Mouse (Mus musculus): Measurements from ENCODE around the gene Chchd3. TPM values are rescaled to one million over a fixed set of nuclear protein-coding genes. Genes with fewer than 3 reads are reported as not detected.

Gene Chchd3
- polyA plus RNA-seq, 1 experiment from 2014 or later, result 135 TPM

GRCm38 (mm10) chr6:32937643-32938042 lies 122.4 kb downstream of the Chchd3 start:
- no peak for ATAC-seq (replicated peaks; ENCODE audit: low FRiP score)
- H3K9me3 ChIP-seq (ENCODE audit: control insufficient read depth, low read length), result no peaks in the 10 kb centered on the region
- H3K27ac ChIP-seq (ENCODE audit: low read depth, low read length), result no peak overlapping the region
- no peak overlapping the region for H3K9ac ChIP-seq (ENCODE audit: low read length)
- DNase-seq (ENCODE audit: low spot score), result no peak
- no peaks in the 10 kb centered on the region for H3K27me3 ChIP-seq (ENCODE audit: control insufficient read depth, insufficient read depth, low read length)
- peaks cover 6% of the 10 kb centered on the region; the same call in 1 of the 2 replicates for H3K4me1 ChIP-seq (replicated peaks; ENCODE audit: control insufficient read depth, insufficient read depth, low read length)
- H3K4me2 ChIP-seq (ENCODE audit: low read depth, low read length, severe bottlenecking), result no peak overlapping the region
- H3K36me3 ChIP-seq (ENCODE audit: control insufficient read depth, insufficient read depth, low read length), result no peaks in the 10 kb centered on the region
- H3K4me3 ChIP-seq (ENCODE audit: low read depth, low read length), result no peak overlapping the region
- 91% methylated on average over 1 of the region's 1 CpGs for WGBS

GRCm38 (mm10) chr6:32936794-32937193 lies 123.3 kb downstream of the Chchd3 start:
- 20% methylated on average over 3 of the region's 3 CpGs for WGBS
- Histone ChIP-seq H3K4me1 (replicated peaks; ENCODE audit: control insufficient read depth, insufficient read depth, low read length) (peaks cover 8% of the 10 kb centered on the region; the same call in 1 of the 2 replicates), H3K4me2 (ENCODE audit: low read depth, low read length, severe bottlenecking) (no peak overlapping the region), H3K36me3 (ENCODE audit: control insufficient read depth, insufficient read depth, low read length) (no peaks in the 10 kb centered on the region), H3K27me3 (ENCODE audit: control insufficient read depth, insufficient read depth, low read length) (no peaks in the 10 kb centered on the region), H3K9ac (ENCODE audit: low read length) (no peak overlapping the region), H3K4me3 (ENCODE audit: low read depth, low read length) (no peak overlapping the region), H3K9me3 (ENCODE audit: control insufficient read depth, low read length) (no peaks in the 10 kb centered on the region), H3K27ac (ENCODE audit: low read depth, low read length) (no peak overlapping the region)
- DNase-seq (ENCODE audit: low spot score) (no peak), ATAC-seq (replicated peaks; ENCODE audit: low FRiP score) (no peak)

- H3K36me3 ChIP-seq (ENCODE audit: control insufficient read depth, insufficient read depth, low read length), result no peaks in the 10 kb centered on the region
- no peaks in the 10 kb centered on the region for H3K9me3 ChIP-seq (ENCODE audit: control insufficient read depth, low read length)
- H3K27ac ChIP-seq (ENCODE audit: low read depth, low read length), result no peak overlapping the region
- peaks cover 10% of the 10 kb centered on the region; the same call in 1 of the 2 replicates for H3K4me1 ChIP-seq (replicated peaks; ENCODE audit: control insufficient read depth, insufficient read depth, low read length)
- 20% methylated on average over 2 of the region's 2 CpGs for WGBS
- no peak for DNase-seq (ENCODE audit: low spot score)
- ATAC-seq (replicated peaks; ENCODE audit: low FRiP score), result no peak
- no peak overlapping the region for H3K4me3 ChIP-seq (ENCODE audit: low read depth, low read length)
- H3K4me2 ChIP-seq (ENCODE audit: low read depth, low read length, severe bottlenecking), result no peak overlapping the region
- H3K27me3 ChIP-seq (ENCODE audit: control insufficient read depth, insufficient read depth, low read length), result no peaks in the 10 kb centered on the region
- no peak overlapping the region for H3K9ac ChIP-seq (ENCODE audit: low read length)
Measured at GRCm38 (mm10) chr6:32936365-32936764, 123.7 kb downstream of the Chchd3 start.

- Histone ChIP-seq H3K4me3 (ENCODE audit: low read depth, low read length) (no peak overlapping the region), H3K4me1 (replicated peaks; ENCODE audit: control insufficient read depth, insufficient read depth, low read length) (peaks cover 11% of the 10 kb centered on the region; the same call in 1 of the 2 replicates), H3K27ac (ENCODE audit: low read depth, low read length) (no peak overlapping the region), H3K4me2 (ENCODE audit: low read depth, low read length, severe bottlenecking) (no peak overlapping the region), H3K9ac (ENCODE audit: low read length) (no peak overlapping the region), H3K9me3 (ENCODE audit: control insufficient read depth, low read length) (no peaks in the 10 kb centered on the region), H3K27me3 (ENCODE audit: control insufficient read depth, insufficient read depth, low read length) (no peaks in the 10 kb centered on the region), H3K36me3 (ENCODE audit: control insufficient read depth, insufficient read depth, low read length) (no peaks in the 10 kb centered on the region)
- 81% methylated on average over 5 of the region's 5 CpGs for WGBS
- ATAC-seq (replicated peaks; ENCODE audit: low FRiP score) (no peak), DNase-seq (ENCODE audit: low spot score) (no peak)
Measured at GRCm38 (mm10) chr6:32935576-32935975, 124.5 kb downstream of the Chchd3 start.

GRCm38 (mm10) chr6:32931106-32931770 lies 128.8 kb downstream of the Chchd3 start:
- Histone ChIP-seq H3K27me3 (ENCODE audit: control insufficient read depth, insufficient read depth, low read length) (no peaks in the 10 kb centered on the region), H3K4me1 (replicated peaks; ENCODE audit: control insufficient read depth, insufficient read depth, low read length) (peaks cover 6% of the 10 kb centered on the region; the same call in 1 of the 2 replicates), H3K36me3 (ENCODE audit: control insufficient read depth, insufficient read depth, low read length) (no peaks in the 10 kb centered on the region), H3K9me3 (ENCODE audit: control insufficient read depth, low read length) (no peaks in the 10 kb centered on the region), H3K4me3 (ENCODE audit: low read depth, low read length) (no peak overlapping the region), H3K4me2 (ENCODE audit: low read depth, low read length, severe bottlenecking) (no peak overlapping the region), H3K27ac (ENCODE audit: low read depth, low read length) (no peak overlapping the region), H3K9ac (ENCODE audit: low read length) (no peak overlapping the region)
- 15% methylated on average over 11 of the region's 11 CpGs for whole genome bisulfite sequencing
- no peak for ATAC-seq (replicated peaks; ENCODE audit: low FRiP score)
- no peak for DNase-seq (ENCODE audit: low spot score)

GRCm38 (mm10) chr6:32922391-32922790 lies 137.7 kb downstream of the Chchd3 start:
- Histone ChIP-seq H3K4me1 (replicated peaks; ENCODE audit: control insufficient read depth, insufficient read depth, low read length) (no peaks in the 10 kb centered on the region), H3K4me3 (ENCODE audit: low read depth, low read length) (no peak overlapping the region), H3K9ac (ENCODE audit: low read length) (no peak overlapping the region), H3K36me3 (ENCODE audit: control insufficient read depth, insufficient read depth, low read length) (no peaks in the 10 kb centered on the region), H3K9me3 (ENCODE audit: control insufficient read depth, low read length) (no peaks in the 10 kb centered on the region), H3K27me3 (ENCODE audit: control insufficient read depth, insufficient read depth, low read length) (no peaks in the 10 kb centered on the region), H3K27ac (ENCODE audit: low read depth, low read length) (no peak overlapping the region), H3K4me2 (ENCODE audit: low read depth, low read length, severe bottlenecking) (no peak overlapping the region)
- ATAC-seq (replicated peaks; ENCODE audit: low FRiP score) (no peak), DNase-seq (ENCODE audit: low spot score) (no peak)
- 97% methylated on average over 1 of the region's 1 CpGs for WGBS

GRCm38 (mm10) chr6:32920091-32920490 lies 140.0 kb downstream of the Chchd3 start:
- WGBS, result 88% methylated on average over 2 of the region's 2 CpGs
- H3K9ac ChIP-seq (ENCODE audit: low read length), result no peak overlapping the region
- no peaks in the 10 kb centered on the region for H3K4me1 ChIP-seq (replicated peaks; ENCODE audit: control insufficient read depth, insufficient read depth, low read length)
- H3K4me3 ChIP-seq (ENCODE audit: low read depth, low read length), result no peak overlapping the region
- no peaks in the 10 kb centered on the region for H3K36me3 ChIP-seq (ENCODE audit: control insufficient read depth, insufficient read depth, low read length)
- no peak overlapping the region for H3K4me2 ChIP-seq (ENCODE audit: low read depth, low read length, severe bottlenecking)
- no peaks in the 10 kb centered on the region for H3K9me3 ChIP-seq (ENCODE audit: control insufficient read depth, low read length)
- DNase-seq (ENCODE audit: low spot score) (no peak), ATAC-seq (replicated peaks; ENCODE audit: low FRiP score) (no peak)
- H3K27ac ChIP-seq (ENCODE audit: low read depth, low read length), result no peak overlapping the region
- no peaks in the 10 kb centered on the region for H3K27me3 ChIP-seq (ENCODE audit: control insufficient read depth, insufficient read depth, low read length)

GRCm38 (mm10) chr6:32910692-32911091 lies 149.4 kb downstream of the Chchd3 start:
- H3K4me2 ChIP-seq (ENCODE audit: low read depth, low read length, severe bottlenecking), result no peak overlapping the region

GRCm38 (mm10) chr6:32899061-32899460 lies 161.0 kb downstream of the Chchd3 start:
- H3K9me3 ChIP-seq (ENCODE audit: control insufficient read depth, low read length), result no peaks in the 10 kb centered on the region
- H3K9ac ChIP-seq (ENCODE audit: low read length), result no peak overlapping the region
- H3K4me1 ChIP-seq (replicated peaks; ENCODE audit: control insufficient read depth, insufficient read depth, low read length), result no peaks in the 10 kb centered on the region
- WGBS, result 92% methylated on average over 4 of the region's 4 CpGs
- H3K27me3 ChIP-seq (ENCODE audit: control insufficient read depth, insufficient read depth, low read length), result no peaks in the 10 kb centered on the region
- DNase-seq (ENCODE audit: low spot score) (no peak), ATAC-seq (replicated peaks; ENCODE audit: low FRiP score) (no peak)
- H3K27ac ChIP-seq (ENCODE audit: low read depth, low read length), result no peak overlapping the region
- no peak overlapping the region for H3K4me3 ChIP-seq (ENCODE audit: low read depth, low read length)
- H3K4me2 ChIP-seq (ENCODE audit: low read depth, low read length, severe bottlenecking), result no peak overlapping the region
- H3K36me3 ChIP-seq (ENCODE audit: control insufficient read depth, insufficient read depth, low read length), result no peaks in the 10 kb centered on the region

More at GRCm38 (mm10) chr6:32910692-32911091, 149.4 kb downstream of the Chchd3 start:
- Histone ChIP-seq H3K9me3 (ENCODE audit: control insufficient read depth, low read length) (no peaks in the 10 kb centered on the region), H3K9ac (ENCODE audit: low read length) (no peak overlapping the region), H3K4me1 (replicated peaks; ENCODE audit: control insufficient read depth, insufficient read depth, low read length) (no peaks in the 10 kb centered on the region), H3K27me3 (ENCODE audit: control insufficient read depth, insufficient read depth, low read length) (no peaks in the 10 kb centered on the region), H3K4me3 (ENCODE audit: low read depth, low read length) (no peak overlapping the region), H3K36me3 (ENCODE audit: control insufficient read depth, insufficient read depth, low read length) (no peaks in the 10 kb centered on the region), H3K27ac (ENCODE audit: low read depth, low read length) (no peak overlapping the region)
- DNase-seq (ENCODE audit: low spot score) (no peak), ATAC-seq (replicated peaks; ENCODE audit: low FRiP score) (no peak)
- 91% methylated on average over 2 of the region's 2 CpGs for WGBS
